Mouse (Mus musculus) heart, adult 2 months (tissue): ENCODE data around the gene Sox21.

ENCODE experiments used
- CTCF ChIP-seq: fragments of 200-600 bp; IDR thresholded peaks from 2 replicates; pipeline ENCODE4 v1.8.1; 2022; ENCODE audit warnings: antibody characterized with exemption, mild to moderate bottlenecking, moderate library complexity
- POLR2A ChIP-seq: fragments of 200-500 bp; IDR thresholded peaks from 2 replicates; pipeline ENCODE4 v1.6.1; 2011; ENCODE audit warnings: mild to moderate bottlenecking, low read depth, low read length, control low read depth; ENCODE audit not compliant: insufficient read depth

DNA sequence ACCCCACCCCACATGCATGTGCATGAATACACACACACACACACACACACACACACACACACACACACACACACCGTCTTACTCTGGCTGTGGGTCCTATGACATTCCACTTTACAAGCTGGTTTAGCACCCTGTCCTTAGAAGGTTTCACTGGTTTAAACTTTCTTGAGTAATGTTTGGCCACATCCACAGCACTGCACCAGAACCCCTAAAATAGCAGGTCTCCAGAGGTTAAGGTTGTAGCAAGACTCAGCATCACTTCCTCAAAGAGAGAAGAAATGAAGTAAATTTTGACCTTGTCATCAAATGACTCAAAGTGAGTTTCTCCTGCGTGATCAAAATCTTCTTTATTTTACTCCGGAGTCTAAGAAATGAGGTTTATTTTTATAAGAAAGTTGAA lies 45.4 kb upstream of the Sox21 start:
- TF ChIP-seq CTCF, result no peak
- no peak for TF ChIP-seq POLR2A
